20 mouse cellular contexts compared by ENCODE assay signal in genomic region chr17:3920282-3920681, GRCm38 (mm10).
A peak's percentile ranks its signal among the peaks of the same experiment; 100 is the strongest.
DNase-seq lines count a peak whose midpoint lies in the region; ATAC-seq and TF ChIP-seq lines count a peak whose summit lies in the region.
"Had no signal": no experiment of that assay in that cellular context is flagged by ENCODE, and none has a peak within 500 bp of the region (broad histone marks: within the 10 kb centered on the region; RNA-seq: fewer than 3 reads in every experiment).

No protein-coding gene starts in this region.

- no peaks in the 10 kb centered on the region for H3K36me3 ChIP-seq in limb, embryonic 13.5 days
- H3K36me3 ChIP-seq in limb, embryonic 10.5 days, result no peaks in the 10 kb centered on the region
- no peaks in the 10 kb centered on the region for H3K36me3 ChIP-seq in limb, embryonic 14.5 days (ENCODE audit: control insufficient read depth, insufficient read depth, low read length)
- H3K36me3 ChIP-seq: embryonic facial prominence, embryonic 10.5 days; embryonic facial prominence, embryonic 12.5 days; forebrain, embryonic 15.5 days had no signal

- no peak overlapping the region for H3K9ac ChIP-seq in limb, embryonic 13.5 days
- no peak overlapping the region for H3K9ac ChIP-seq in limb, embryonic 14.5 days (ENCODE audit: low read depth, low read length, severe bottlenecking)
- H3K9ac ChIP-seq: embryonic facial prominence, embryonic 12.5 days; forebrain, embryonic 13.5 days; forebrain, embryonic 15.5 days; forebrain, postnatal 0 days had no signal

- no peak for DNase-seq in limb, embryonic 10.5 days (ENCODE audit: low spot score)
- DNase-seq in limb, embryonic 14.5 days (ENCODE audit: low spot score), result no peak
- DNase-seq in neural tube, embryonic 10.5 days (ENCODE audit: extremely low spot score, low spot score), result no peak
- DNase-seq in Muller cell, postnatal 12 days (ENCODE audit: inconsistent ontology term), result no peak
- DNase-seq: adrenal gland, adult 8-10 months; adrenal gland, postnatal 14 days; adrenal gland, postnatal 36 days; cerebellum, adult 11-12 months; cerebellum, adult 2 months; cerebellum, adult 9-10 months; cerebellum, postnatal 10 days; cerebellum, postnatal 25 days; forebrain, postnatal 0 days had no signal

- H3K4me1 ChIP-seq in limb, embryonic 13.5 days, result 0 out of 2 replicates have a peak, but pooled peaks cover 5% of the 10 kb centered on the region
- H3K4me1 ChIP-seq in limb, embryonic 10.5 days, result no peaks in the 10 kb centered on the region
- H3K4me1 ChIP-seq in limb, embryonic 14.5 days (ENCODE audit: control insufficient read depth, insufficient read depth, low read length), result no peaks in the 10 kb centered on the region
- H3K4me1 ChIP-seq: embryonic facial prominence, embryonic 10.5 days; embryonic facial prominence, embryonic 12.5 days; forebrain, embryonic 13.5 days; forebrain, embryonic 15.5 days had no signal

- H3K4me2 ChIP-seq in limb, embryonic 13.5 days (replicated peaks), result no peak overlapping the region
- H3K4me2 ChIP-seq in limb, embryonic 14.5 days (replicated peaks; ENCODE audit: low read depth, low read length, severe bottlenecking), result no peak overlapping the region
- H3K4me2 ChIP-seq: embryonic facial prominence, embryonic 12.5 days; forebrain, embryonic 13.5 days; forebrain, embryonic 15.5 days had no signal

- H3K27me3 ChIP-seq in limb, embryonic 13.5 days, result peaks cover 3% of the 10 kb centered on the region; the same call in 1 of the 2 replicates
- no peaks in the 10 kb centered on the region for H3K27me3 ChIP-seq in limb, embryonic 10.5 days (ENCODE audit: low read depth, poor library complexity, severe bottlenecking)
- no peaks in the 10 kb centered on the region for H3K27me3 ChIP-seq in limb, embryonic 14.5 days (ENCODE audit: control insufficient read depth, insufficient read depth, low read length)
- H3K27me3 ChIP-seq: embryonic facial prominence, embryonic 12.5 days; forebrain, embryonic 13.5 days; forebrain, embryonic 15.5 days had no signal

- TF ChIP-seq POLR2A in limb, embryonic 14.5 days (IDR thresholded peaks at IDR 0.05; ENCODE audit: borderline replicate concordance, extremely low read depth, insufficient read depth, insufficient read length), result no peak

- peak; percentile 77; the same call in 1 of the 2 replicates for ATAC-seq in limb, embryonic 13.5 days (ENCODE audit: low FRiP score, low read depth)
- ATAC-seq in limb, embryonic 14.5 days (ENCODE audit: low FRiP score, low read depth), result peak; percentile 62; the same call in 1 of the 2 replicates
- ATAC-seq: activated CD4-positive, CD25-positive, alpha-beta regulatory T cell, adult 4 months; forebrain, embryonic 13.5 days; forebrain, embryonic 15.5 days; forebrain, postnatal 0 days; Patski had no signal

- no peaks in the 10 kb centered on the region for H3K9me3 ChIP-seq in limb, embryonic 13.5 days
- no peaks in the 10 kb centered on the region for H3K9me3 ChIP-seq in limb, embryonic 10.5 days (replicated peaks)
- H3K9me3 ChIP-seq in limb, embryonic 14.5 days (ENCODE audit: control insufficient read depth, low read length), result no peaks in the 10 kb centered on the region
- H3K9me3 ChIP-seq: embryonic facial prominence, embryonic 10.5 days; embryonic facial prominence, embryonic 12.5 days; forebrain, embryonic 13.5 days; forebrain, embryonic 15.5 days had no signal

- no peak overlapping the region for H3K4me3 ChIP-seq in limb, embryonic 13.5 days
- no peak overlapping the region for H3K4me3 ChIP-seq in limb, embryonic 10.5 days
- no peak overlapping the region for H3K4me3 ChIP-seq in limb, embryonic 14.5 days (replicated peaks; ENCODE audit: low read length)
- H3K4me3 ChIP-seq: embryonic facial prominence, embryonic 10.5 days; embryonic facial prominence, embryonic 12.5 days; forebrain, embryonic 13.5 days; forebrain, embryonic 15.5 days had no signal

- H3K27ac ChIP-seq in limb, embryonic 13.5 days, result no peak overlapping the region
- no peak overlapping the region for H3K27ac ChIP-seq in limb, embryonic 10.5 days
- no peak overlapping the region for H3K27ac ChIP-seq in limb, embryonic 14.5 days (replicated peaks; ENCODE audit: low read depth, low read length)
- H3K27ac ChIP-seq: embryonic facial prominence, embryonic 10.5 days; embryonic facial prominence, embryonic 12.5 days; forebrain, embryonic 13.5 days; forebrain, embryonic 15.5 days had no signal
